Mouse (Mus musculus) kidney, adult 9 months (tissue): ENCODE measurements around the gene Gprin3.
"Not testable (repeated sequence)": the region's sequence is repeated elsewhere in the genome, so short reads cannot be mapped to it uniquely, and the experiment has no call there.

Experiments
- DNase-seq: peaks from one replicate; pipeline ENCODE4 v3.0.0; 2022

Gene Gprin3

DNA sequence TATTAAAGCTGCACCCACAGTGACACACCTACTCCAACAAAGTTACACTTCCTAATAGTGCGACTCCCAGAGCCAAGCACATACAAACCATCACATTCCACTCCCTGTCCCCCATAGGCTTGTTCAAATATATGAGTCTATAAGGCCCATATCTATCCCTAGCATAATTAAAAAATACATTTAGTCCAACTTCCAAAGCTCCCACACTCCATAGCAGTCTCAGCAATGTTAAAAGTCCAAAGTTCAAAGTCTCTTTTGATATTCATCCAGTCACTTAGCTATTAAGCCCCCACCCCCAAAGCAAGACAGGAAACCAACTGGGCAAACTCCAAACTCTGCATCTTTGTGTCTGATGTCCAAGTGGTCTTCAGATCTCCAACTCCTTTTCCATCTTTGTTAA lies 84.9 kb downstream of the Gprin3 start:
- DNase-seq, result no peak

DNA sequence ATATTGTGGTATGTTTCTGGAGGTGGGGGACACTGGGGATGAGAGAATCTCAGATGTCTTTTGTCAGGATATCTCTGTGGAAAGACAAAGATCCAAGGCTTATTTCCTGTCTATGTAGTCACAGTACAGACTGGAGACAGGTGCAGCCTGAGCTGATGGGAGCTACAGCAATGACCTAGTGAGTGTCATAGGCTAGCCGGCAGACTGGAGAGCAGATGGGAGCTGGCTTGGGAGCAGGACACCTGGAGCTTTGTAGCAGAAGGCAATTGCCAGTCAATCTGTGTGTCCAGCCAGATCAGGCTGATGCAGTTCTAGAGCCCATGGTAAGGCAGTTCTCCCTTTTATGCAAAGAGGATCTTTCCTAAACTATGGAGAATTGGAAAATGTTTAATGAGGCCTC lies 97.8 kb downstream of the Gprin3 start:
- DNase-seq, result no peak

DNA sequence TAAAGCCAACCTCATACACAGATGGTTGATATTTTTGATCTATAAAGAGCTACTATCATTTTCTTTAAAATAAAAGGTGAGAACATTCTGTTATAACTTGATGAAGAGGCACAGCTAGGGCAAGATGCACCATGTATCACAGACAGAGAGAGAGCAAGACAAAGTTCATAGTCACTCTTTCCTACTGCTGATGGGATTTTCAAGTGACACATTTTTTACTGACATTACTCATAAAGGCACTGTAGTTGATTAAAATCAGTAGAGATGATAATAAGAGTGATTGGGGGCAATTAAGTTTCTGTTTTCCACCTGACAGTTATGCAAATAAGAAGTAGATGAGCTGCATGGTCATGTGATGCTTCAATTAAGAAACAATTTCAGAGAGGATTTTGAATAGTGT lies 110.2 kb downstream of the Gprin3 start:
- no peak for DNase-seq

- DNase-seq, result no peak
Measured at GRCm38 (mm10) chr6:59315090-59315489, 111.0 kb downstream of the Gprin3 start.

- no peak for DNase-seq
Measured at GRCm38 (mm10) chr6:59313162-59313561, 112.9 kb downstream of the Gprin3 start.

- DNase-seq, result no peak
Measured at GRCm38 (mm10) chr6:59311241-59311640, 114.9 kb downstream of the Gprin3 start.

GRCm38 (mm10) chr6:59304235-59304942 lies 121.7 kb downstream of the Gprin3 start:
- DNase-seq, result not testable (repeated sequence)

DNA sequence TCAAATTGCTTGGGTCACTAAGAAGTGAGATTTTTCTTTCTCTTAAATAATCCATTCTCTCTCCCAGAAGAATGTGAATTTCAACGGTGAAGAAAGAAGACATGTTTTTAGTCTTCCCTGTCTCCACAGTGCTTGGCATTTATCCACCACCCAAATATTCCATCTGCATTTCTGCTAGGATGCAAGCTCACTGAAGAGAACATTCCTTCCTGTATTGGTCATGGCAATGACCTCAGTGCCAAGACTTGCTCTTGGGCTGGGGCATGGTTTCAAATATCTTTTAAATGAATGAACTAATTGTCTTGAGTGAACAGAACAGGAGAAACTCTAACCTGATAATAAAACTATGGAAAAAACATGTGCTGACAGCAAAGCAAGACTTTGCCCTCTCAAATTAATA lies 123.1 kb downstream of the Gprin3 start:
- no peak for DNase-seq
